8 mouse cellular contexts compared by ENCODE assay signal in the genomic region with DNA sequence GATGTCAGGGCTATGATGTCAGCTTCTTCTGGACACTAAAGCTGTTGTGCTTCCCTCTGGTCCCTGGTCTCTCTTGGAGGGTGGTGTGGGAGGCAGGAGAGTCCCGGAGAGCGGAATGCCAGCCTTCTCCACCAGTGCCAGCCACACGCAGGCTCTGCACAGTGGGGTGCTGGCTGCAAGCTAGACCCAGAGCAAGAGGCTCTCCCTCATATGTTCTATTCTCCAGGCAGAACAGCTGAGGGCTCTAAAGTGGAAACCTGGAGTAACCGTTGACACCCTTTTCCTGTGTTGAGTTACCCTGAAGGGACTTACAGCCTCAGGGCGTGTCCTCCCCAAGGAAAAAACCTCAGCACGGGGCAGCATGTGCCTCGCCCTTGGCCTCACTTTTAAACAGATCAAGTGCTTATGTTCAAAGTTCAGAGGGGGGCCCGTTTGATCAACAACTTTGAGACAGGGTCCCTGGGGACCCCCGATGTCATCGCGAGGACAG. TPM values are rescaled to one million over a fixed set of nuclear protein-coding genes. Genes with fewer than 3 reads are reported as not detected.
DNase-seq lines count a peak whose midpoint lies in the region; ATAC-seq and TF ChIP-seq lines count a peak whose summit lies in the region.

No protein-coding gene starts in this region.

- H3K4me3 ChIP-seq in CH12.LX (replicated peaks in 1 of 3; ENCODE audit: low read depth in 2 of 3, low read length in 2 of 3, poor library complexity in 1 of 3): peak overlapping the region in 1 of 3 experiments; percentile 5
- H3K4me3 ChIP-seq in forebrain, embryonic 10.5 days: peak overlapping the region; percentile 89
- peak overlapping the region; percentile 82 for H3K4me3 ChIP-seq in limb, embryonic 15.5 days

- no peak for TF ChIP-seq POLR2A in CH12.LX (IDR thresholded peaks at IDR 0.05; ENCODE audit: low read depth, low read length)

- H3K27me3 ChIP-seq in CH12.LX (replicated peaks): no peaks in the 10 kb centered on the region
- peaks cover 37% of the 10 kb centered on the region for H3K27me3 ChIP-seq in forebrain, embryonic 10.5 days (ENCODE audit: poor library complexity, severe bottlenecking)
- no peaks in the 10 kb centered on the region for H3K27me3 ChIP-seq in limb, embryonic 15.5 days

- ATAC-seq in limb, embryonic 15.5 days (ENCODE audit: insufficient number of reproducible peaks, low FRiP score, low TSS enrichment, low read depth): peak; percentile 11; the same call in 1 of the 2 replicates
- ATAC-seq in frontal cortex, adult (ENCODE audit: low TSS enrichment): no peak; the same call in 1 of the 2 replicates

- no peaks in the 10 kb centered on the region for H3K36me3 ChIP-seq in CH12.LX (replicated peaks in 1 of 2; ENCODE audit: control insufficient read depth in 1 of 2, insufficient read depth in 1 of 2, low read length in 1 of 2)
- H3K36me3 ChIP-seq in forebrain, embryonic 10.5 days (replicated peaks): no peaks in the 10 kb centered on the region
- no peaks in the 10 kb centered on the region for H3K36me3 ChIP-seq in limb, embryonic 15.5 days

- 21% methylated on average over 11 of the region's 11 CpGs for WGBS in forebrain, embryonic 10.5 days
- 15% methylated on average over 11 of the region's 11 CpGs for WGBS in limb, embryonic 15.5 days

- TF ChIP-seq EP300 in CH12.LX (IDR thresholded peaks at IDR 0.05; ENCODE audit: low read length): no peak

- no peak for TF ChIP-seq RAD21 in CH12.LX (IDR thresholded peaks at IDR 0.05; ENCODE audit: low read depth, low read length)

- TF ChIP-seq CTCF in CH12.LX (conservative IDR thresholded peaks at IDR 0.05 in 1 of 2, IDR thresholded peaks at IDR 0.05 in 1 of 2; ENCODE audit: low read depth in 2 of 2, low read length in 2 of 2): no peak

- dilution Hi-C loops in CH12.LX (cut with MboI; ENCODE audit: extremely low pct_ligation_motif_present, extremely low pct_unique_long_range_greater_than_20kb, low sequenced_read_pairs): no loop called here

- H3K4me2 ChIP-seq in CH12.LX (ENCODE audit: insufficient read depth, low read depth, poor library complexity, severe bottlenecking): peak overlapping the region; percentile 33; the same call in 1 of the 2 replicates
- peak overlapping the region; percentile 98 for H3K4me2 ChIP-seq in limb, embryonic 15.5 days

- in situ Hi-C loops in CH12.LX (cut with MboI; ENCODE audit: low pct_ligation_motif_present, low pct_unique_long_range_greater_than_20kb, low sequenced_read_pairs): loop anchor here (25.0 kb wide), 2 partner anchors 325 to 525 kb away; a partner anchor contains a TSS

- peaks cover 6% of the 10 kb centered on the region for H3K9me3 ChIP-seq in CH12.LX (replicated peaks; ENCODE audit: low read length)
- no peaks in the 10 kb centered on the region for H3K9me3 ChIP-seq in forebrain, embryonic 10.5 days
- H3K9me3 ChIP-seq in limb, embryonic 15.5 days: no peaks in the 10 kb centered on the region

- peaks cover 28 to 47% of the 10 kb centered on the region in 2 experiments for H3K4me1 ChIP-seq in CH12.LX (ENCODE audit: control insufficient read depth in 1 of 2, insufficient read depth in 2 of 2)
- H3K4me1 ChIP-seq in forebrain, embryonic 10.5 days: peaks cover 56% of the 10 kb centered on the region
- peaks cover 51% of the 10 kb centered on the region for H3K4me1 ChIP-seq in limb, embryonic 15.5 days

- peak overlapping the region; percentile 87 for H3K9ac ChIP-seq in CH12.LX (ENCODE audit: insufficient read depth, low read depth)
- peak overlapping the region; percentile 27; the same call in 1 of the 2 replicates for H3K9ac ChIP-seq in limb, embryonic 15.5 days

- intact Hi-C loops in heart, postnatal 36 days (cut with DNase I): loop anchor here (5.0 kb wide), 1 partner anchor 320 kb away; no protein-coding TSS in a partner anchor

- no peaks in the 10 kb centered on the region for H3K79me2 ChIP-seq in CH12.LX (replicated peaks; ENCODE audit: control insufficient read depth, extremely low read depth, insufficient read depth, poor library complexity, severe bottlenecking)

- H3K27ac ChIP-seq in CH12.LX (ENCODE audit: insufficient read depth, low read depth): no peak overlapping the region
- H3K27ac ChIP-seq in forebrain, embryonic 10.5 days: peak overlapping the region; percentile 84
- peak overlapping the region; percentile 73 for H3K27ac ChIP-seq in limb, embryonic 15.5 days

- peak; percentile 81 for DNase-seq in heart, adult 8-10 months (ENCODE audit: low spot score)
- DNase-seq in heart, postnatal 36 days: no peak
- DNase-seq in CH12.LX (ENCODE audit: extremely low read depth): no peak
- peak; percentile 29 for DNase-seq in forebrain, embryonic 10.5 days (ENCODE audit: extremely low spot score, low spot score)
- DNase-seq in ovary, postnatal 10 days (ENCODE audit: low spot score): no peak
- no peak for DNase-seq in frontal cortex, postnatal 36 days (ENCODE audit: low spot score in 2 of 2)

TF ChIP-seq in CH12.LX, 34 proteins besides CTCF, POLR2A, EP300 and RAD21:
- no peak for TF ChIP-seq SIN3A (IDR thresholded peaks at IDR 0.05; ENCODE audit: low read length)
- peak; percentile 55; the same call in 1 of the 2 replicates for TF ChIP-seq BHLHE40 (IDR thresholded peaks at IDR 0.05; ENCODE audit: low read depth, low read length)

RNA-seq across cellular contexts. Expression of a gene that starts 0.4 kb away (rescaled TPM):
- total RNA-seq in heart, adult 8-10 months (2022): 100 to 1,000 TPM; 111 to 152 (median 131) TPM
- total RNA-seq in heart, postnatal 36 days (2021): 100 to 1,000 TPM; 110 to 136 TPM
- total RNA-seq in CH12.LX (2012; rRNA removed): 12.7 and 14.2 TPM in 2 replicates
- total RNA-seq in CH12.LX (2014; rRNA removed): 18.8 and 21.2 TPM in 2 replicates
- 24.9 and 25.2 TPM in 2 replicates for polyA plus RNA-seq in CH12.LX (2012; ENCODE audit: insufficient read length, low read depth)
- polyA plus RNA-seq in forebrain, embryonic 10.5 days (2016; fragmentation: Nextera tagmentation; extraction: Ambion mirVana): 22.7 and 24.1 TPM in 2 replicates
- 56.0 and 62.4 TPM in 2 replicates for polyA plus RNA-seq in limb, embryonic 15.5 days (2015; fragmentation: Nextera tagmentation; extraction: Ambion mirVana)

RNA-seq across cellular contexts. Expression of a gene that starts 29.0 kb away (rescaled TPM):
- total RNA-seq in heart, adult 8-10 months (2022): 100 to 1,000 TPM; 132 to 152 (median 141) TPM
- 100 to 1,000 TPM; 152 to 164 TPM for total RNA-seq in heart, postnatal 36 days (2021)
- total RNA-seq in CH12.LX (2012; rRNA removed): 4.9 and 5.2 TPM in 2 replicates
- 3.8 and 3.9 TPM in 2 replicates for total RNA-seq in CH12.LX (2014; rRNA removed)
- polyA plus RNA-seq in CH12.LX (2012; ENCODE audit: insufficient read length, low read depth): 5.7 and 9.3 TPM in 2 replicates
- polyA plus RNA-seq in forebrain, embryonic 10.5 days (2016; fragmentation: Nextera tagmentation; extraction: Ambion mirVana): 21.0 and 22.1 TPM in 2 replicates
- polyA plus RNA-seq in limb, embryonic 15.5 days (2015; fragmentation: Nextera tagmentation; extraction: Ambion mirVana): 64.6 and 76.8 TPM in 2 replicates

RNA-seq across cellular contexts. Expression of a gene that starts 39.0 kb away (rescaled TPM):
- total RNA-seq in heart, adult 8-10 months (2022): 10 to 100 TPM; 60.5 to 89.6 (median 75.4) TPM
- total RNA-seq in heart, postnatal 36 days (2021): 10 to 100 TPM; 75.0 to 77.2 TPM
- total RNA-seq in CH12.LX (2012; rRNA removed) (0.04 TPM in 1 of 2 replicates, not detected in the other), CH12.LX (2014; rRNA removed) (not detected in 2 replicates)
- not detected in 2 replicates for polyA plus RNA-seq in CH12.LX (2012; ENCODE audit: insufficient read length, low read depth)
- polyA plus RNA-seq in forebrain, embryonic 10.5 days (2016; fragmentation: Nextera tagmentation; extraction: Ambion mirVana): 4.2 and 4.5 TPM in 2 replicates
- polyA plus RNA-seq in limb, embryonic 15.5 days (2015; fragmentation: Nextera tagmentation; extraction: Ambion mirVana): 1.6 TPM in 2 replicates

Comparison
In these comparisons a context has a peak if more than half of its experiments do, and no peak if none do; other contexts are left out.
1. DNase-seq: peak in heart, adult 8-10 months (single experiment) and forebrain, embryonic 10.5 days (single experiment); none in heart, postnatal 36 days (0 of 2), CH12.LX (single experiment), ovary, postnatal 10 days (single experiment) and frontal cortex, postnatal 36 days (0 of 2).
2. RNA of a gene that starts 0.4 kb away (total RNA-seq): 111 to 152 TPM in heart, adult 8-10 months and 110 to 136 TPM in heart, postnatal 36 days; 12.7 to 21.2 TPM in CH12.LX; every median in the first group is over 4 times any median in the second.
3. RNA of a gene that starts 29.0 kb away (total RNA-seq): 152 to 164 TPM in heart, postnatal 36 days and 132 to 152 TPM in heart, adult 8-10 months; 3.8 to 5.2 TPM in CH12.LX; every median in the first group is over 10 times any median in the second.
4. RNA of a gene that starts 39.0 kb away (total RNA-seq): 60.5 to 89.6 TPM in heart, adult 8-10 months and 75.0 to 77.2 TPM in heart, postnatal 36 days; 0.04 TPM in CH12.LX; every median in the first group is over 10 times any median in the second.